Mouse (Mus musculus) cerebellum, adult 8-10 months (tissue): ENCODE measurements at regions not wholly inside any gene's neighbourhood (a gene's known extent, or its start where the extent isn't known, plus 50 kb on each side); places are given as distances from the start of the nearest gene placed in this dataset.
A peak's percentile ranks its signal among the peaks of the same experiment; 100 is the strongest.

Experiments used
- DNase-seq: peaks from one replicate; pipeline ENCODE4 v3.0.0; 2022

GRCm38 (mm10) chr16:49965528-49966250, 165.4 kb downstream of the Cd47 start:
- DNase-seq = no peak

DNA sequence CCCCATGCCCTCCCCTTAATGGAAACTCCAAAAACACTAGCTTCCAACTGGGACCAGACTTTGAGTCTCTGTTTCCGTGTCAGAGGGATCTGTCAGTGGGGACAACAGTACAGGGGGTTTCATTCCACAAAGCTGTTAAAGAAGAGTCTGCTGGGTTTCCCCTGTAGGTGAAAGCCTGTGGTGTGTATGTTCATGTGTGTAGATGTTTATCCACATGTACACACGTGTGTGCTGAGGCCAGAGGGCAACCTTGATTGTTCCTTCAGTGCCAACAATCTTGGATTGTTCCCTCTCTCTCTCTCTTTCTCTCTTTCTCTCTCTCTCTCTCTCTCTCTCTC, 165.9 kb downstream of the Cd47 start:
- no peak for DNase-seq

DNA sequence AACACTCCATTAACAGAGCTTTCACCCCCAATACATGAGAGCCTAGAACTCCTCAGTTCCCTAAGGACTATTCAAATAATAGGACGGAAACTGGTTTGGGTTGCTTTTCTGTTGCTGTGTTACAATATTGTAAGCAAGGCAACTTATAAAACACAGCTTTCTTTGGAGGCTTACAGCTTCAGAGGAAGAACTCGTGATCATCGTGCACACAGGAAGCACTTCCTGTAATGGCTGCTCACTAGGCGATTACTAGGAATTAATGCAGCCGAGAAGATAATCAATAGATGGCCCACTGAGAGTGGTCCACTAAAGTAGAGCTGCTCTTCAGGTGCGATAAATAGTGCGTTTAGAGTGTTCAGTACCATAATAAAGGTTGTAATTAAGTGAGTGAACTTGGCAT, 166.8 kb downstream of the Cd47 start:
- no peak for DNase-seq

DNA sequence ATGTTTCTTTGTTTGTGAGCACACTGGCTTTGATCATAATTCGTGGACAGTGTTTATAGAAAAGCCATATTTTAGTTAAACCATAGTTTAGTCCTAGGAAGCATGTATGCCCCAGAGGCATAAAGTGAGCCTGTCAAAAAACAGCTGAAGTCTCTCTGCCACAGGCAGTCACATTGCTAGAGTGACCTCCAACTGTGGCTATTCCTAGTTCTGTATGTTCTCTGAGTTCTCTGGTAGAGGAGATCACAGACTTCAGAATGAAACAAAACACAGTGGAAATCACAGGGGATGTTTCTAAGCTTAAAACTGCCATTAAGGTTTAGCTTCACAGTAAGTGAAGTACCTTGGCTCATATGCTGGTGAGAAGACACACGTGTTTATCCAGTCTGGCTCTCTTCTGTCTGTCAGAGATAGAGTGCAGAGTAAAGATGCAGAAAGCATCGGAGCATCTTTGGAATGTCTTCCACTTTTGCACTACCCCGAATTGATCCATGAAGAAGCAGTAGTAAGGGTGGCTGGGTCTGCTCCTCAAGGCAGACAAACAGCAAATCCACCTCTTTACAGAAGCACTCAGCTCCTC, 168.0 kb downstream of the Cd47 start:
- DNase-seq = no peak

DNA sequence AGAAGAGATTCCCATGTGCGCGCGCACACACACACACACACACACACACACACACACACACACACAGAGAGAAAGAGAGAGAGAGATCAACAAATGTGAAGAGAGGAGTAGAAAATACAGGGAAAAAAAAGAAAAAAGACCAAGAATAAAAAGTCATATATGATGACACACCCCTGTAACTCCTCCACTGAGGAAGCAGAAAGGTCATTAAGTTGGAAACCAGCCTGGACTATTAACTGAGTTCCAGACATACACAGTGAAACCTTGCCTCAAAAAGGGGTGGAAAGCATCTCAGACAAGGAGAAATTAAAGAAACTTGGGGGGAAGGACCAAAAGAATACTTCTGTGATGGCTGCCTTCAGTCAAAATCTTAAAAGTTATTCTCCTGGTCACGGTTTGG, 168.7 kb downstream of the Cd47 start:
- no peak for DNase-seq

DNA sequence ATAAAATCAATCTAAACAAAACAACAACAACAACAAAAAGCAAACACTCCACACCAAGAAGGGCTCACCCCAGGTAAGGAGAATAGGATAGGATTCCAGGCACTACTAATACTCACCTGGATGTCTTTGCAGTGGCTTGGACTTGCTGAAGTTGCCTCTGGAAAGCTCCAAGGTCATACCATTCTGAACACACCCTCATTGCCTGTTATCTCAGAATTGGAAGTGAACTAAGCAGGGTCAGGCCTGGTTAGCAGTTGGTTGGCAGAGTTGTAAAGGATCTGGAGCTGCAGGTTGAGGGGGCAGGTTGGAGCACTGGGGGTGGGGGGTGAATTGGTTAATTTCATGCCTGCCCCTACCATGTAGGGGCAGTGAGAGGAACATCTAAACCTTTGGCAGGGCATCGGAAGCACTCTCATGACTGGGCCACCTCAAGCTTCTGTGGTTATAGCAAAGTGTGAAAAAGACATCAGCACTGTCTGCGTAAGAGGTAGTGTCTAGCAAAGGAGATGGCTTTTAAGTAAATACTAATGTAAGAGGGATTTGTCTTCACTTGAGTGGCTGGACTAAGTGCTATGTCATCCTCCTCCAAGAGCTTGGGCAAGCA, 169.5 kb downstream of the Cd47 start:
- no peak for DNase-seq

DNA sequence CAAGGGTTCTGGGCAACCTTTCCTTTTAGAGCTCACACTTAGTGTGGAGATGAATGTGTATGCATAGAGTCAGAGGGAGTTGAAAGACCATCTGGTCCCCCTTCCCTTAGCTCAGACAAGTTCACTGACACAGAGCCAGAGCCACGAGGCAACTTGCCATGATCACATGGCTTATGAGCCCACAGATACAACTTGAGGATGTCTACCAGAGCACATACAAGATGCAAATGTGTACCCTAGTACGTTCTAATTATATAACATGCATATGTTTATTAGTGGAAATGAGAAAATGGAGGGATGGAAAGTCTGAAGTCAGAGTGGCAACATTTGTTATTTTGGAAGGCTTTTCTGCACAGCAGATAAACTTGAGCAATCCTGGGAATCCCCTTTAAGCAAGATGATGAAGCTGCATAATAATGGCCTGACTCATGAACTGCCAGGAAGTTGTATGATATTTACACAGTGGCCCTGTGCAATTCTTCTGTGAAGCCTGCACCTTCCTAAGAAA, 170.0 kb downstream of the Cd47 start:
- DNase-seq = no peak

DNA sequence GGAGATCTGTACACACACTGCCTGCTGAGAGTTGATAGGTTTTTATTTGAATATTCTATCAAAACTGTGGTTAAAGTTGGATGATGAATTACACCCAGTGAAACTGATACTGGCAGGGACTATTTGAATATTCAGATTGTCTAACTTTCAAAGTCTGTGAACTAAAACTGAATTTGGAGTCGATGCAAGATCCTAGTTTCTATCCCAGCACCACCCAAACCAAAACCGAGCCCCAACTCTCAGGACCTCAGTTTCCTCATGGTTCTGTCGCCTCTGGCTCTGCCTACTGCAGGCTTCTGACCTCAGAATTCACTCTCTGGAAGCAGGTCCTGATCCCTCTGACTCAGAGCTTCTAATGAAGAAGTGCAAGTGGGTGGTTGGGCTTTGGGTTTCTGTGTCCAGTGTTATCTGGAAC, 170.8 kb downstream of the Cd47 start:
- no peak for DNase-seq

GRCm38 (mm10) chr16:49977276-49977675, 176.9 kb downstream of the Cd47 start:
- DNase-seq = no peak

DNA sequence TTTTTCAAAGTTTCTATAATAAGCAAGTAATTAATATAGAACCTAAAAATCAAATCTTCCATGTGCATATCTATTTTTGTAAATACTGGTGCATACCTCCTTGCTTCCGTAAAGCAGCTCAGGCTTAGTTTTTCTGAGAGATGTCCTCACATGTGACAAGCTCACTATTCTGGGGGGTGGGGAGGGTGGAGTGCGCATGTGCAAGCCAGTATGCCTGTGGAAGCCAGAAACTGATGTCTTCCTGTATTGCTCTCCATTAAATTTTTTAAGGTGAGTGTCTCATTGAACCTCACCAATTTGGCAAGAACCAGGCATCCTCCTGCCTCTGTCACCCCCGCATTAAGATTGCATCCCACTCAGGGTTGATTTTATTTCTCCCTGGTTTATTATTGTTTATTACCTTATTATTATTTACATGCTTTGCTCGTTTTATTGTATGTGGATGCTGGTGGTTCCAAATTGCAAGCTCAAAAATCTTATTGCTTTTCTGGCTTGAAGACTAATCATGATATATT, 179.2 kb downstream of the Cd47 start:
- DNase-seq = no peak

DNA sequence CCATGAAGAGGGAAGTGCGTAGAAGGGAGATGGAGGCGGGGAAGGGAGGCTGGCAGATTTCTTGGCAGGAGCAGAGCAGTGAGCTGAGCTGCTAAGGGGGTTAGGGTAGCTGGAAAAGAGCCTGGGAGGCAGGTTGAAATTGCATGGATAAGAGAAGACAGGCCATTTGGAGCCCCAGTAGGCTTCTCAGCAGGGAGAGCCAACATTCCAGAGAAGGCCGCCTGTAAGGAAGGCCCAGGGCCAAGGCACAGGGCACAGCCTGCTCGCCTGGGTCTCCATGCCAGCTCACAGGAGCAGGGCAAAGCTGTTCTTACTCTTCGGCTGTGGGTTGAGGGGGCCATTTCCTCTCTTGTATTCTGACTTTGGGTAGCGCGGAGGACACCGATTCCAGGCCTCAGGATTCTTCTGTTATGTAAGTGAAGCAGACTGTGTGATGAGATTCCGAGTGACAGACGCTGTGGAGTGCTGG, 179.9 kb downstream of the Cd47 start:
- DNase-seq = peak; percentile 95

- peak; percentile 33 for DNase-seq
Measured at GRCm38 (mm10) chr16:49982180-49982579, 181.8 kb downstream of the Cd47 start.

- DNase-seq = no peak
Measured at GRCm38 (mm10) chr16:49985082-49986076, 185.0 kb downstream of the Cd47 start.

DNA sequence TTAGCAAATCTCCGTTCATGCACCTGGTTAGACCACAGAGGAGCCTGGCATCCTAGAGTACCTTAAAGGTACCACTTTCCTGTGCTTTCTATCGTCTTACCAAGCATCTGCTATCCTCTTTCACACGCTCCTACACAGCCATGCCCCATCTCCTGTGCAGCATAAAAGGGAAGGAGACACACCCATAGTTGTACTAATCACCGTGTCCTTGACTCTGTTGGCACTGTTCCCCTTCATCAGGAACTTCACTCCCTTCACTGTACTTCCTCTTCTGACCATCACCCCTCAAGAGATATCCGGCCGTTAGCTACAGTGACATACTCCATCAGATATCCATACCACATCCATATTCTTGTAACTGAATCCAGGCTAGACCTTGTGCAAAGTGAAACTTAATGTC, 186.6 kb downstream of the Cd47 start:
- DNase-seq = no peak

GRCm38 (mm10) chr16:49995822-49996221, 195.5 kb downstream of the Cd47 start:
- DNase-seq = no peak

DNA sequence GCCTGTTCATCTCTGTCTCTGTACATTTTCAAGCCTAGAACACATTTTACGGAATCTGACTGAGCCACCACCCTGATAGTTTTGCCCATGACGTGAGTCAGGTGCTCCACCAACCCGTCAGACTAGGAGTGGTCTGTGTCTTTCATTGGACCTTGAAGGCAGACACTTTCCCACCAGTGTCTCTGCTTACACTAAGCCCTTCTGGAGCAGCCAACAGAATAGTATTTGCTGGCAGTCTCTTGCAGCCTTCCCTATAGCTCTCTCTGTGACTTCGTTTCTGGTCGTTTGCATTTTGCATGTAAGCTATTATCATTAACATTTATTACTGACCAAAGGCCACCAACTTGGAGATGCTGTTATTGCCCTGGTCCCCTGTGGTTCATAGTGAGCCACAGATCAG, 196.3 kb downstream of the Cd47 start:
- DNase-seq = no peak

DNA sequence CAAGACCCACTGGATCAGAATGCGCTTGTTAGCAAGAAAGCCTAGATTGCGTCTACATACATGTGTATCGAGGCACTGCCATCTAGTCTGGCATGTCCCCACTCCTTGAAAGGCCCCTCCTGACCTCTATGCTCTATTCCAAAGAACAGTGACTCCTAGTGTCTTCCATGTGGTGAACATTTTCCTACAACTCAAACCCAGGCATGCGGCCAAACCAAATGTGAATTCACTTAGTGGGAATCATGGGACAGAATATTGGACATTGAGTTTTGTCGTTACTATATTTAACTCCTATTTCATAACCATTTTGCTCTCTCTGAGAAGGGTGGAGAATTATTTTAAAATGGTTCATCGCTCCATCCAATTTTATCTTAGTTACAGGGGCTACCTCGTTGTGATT, 196.7 kb downstream of the Cd47 start:
- DNase-seq = no peak

- DNase-seq = no peak
Measured at GRCm38 (mm10) chr16:50000805-50001204, 200.5 kb downstream of the Cd47 start.

- DNase-seq = no peak
Measured at GRCm38 (mm10) chr16:50001662-50002455, 201.5 kb downstream of the Cd47 start.

DNA sequence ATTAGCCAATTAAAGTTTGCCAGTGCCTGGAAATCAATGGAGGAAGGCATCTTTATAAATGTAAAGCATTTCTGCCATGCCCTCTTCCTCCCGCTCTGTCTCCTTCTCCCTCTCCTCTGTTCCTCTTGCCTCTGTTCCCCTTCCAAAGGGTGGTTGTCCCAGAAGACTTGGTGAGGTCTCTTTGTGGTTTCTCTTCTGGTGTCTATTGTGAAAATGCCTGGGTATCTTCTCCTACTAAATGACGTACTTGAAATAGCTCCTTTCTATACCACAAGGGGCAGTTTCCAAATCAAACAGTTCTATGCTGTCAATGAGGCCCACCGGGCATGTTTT, 202.1 kb downstream of the Cd47 start:
- DNase-seq = no peak

GRCm38 (mm10) chr16:50009046-50009445, 208.7 kb downstream of the Cd47 start:
- no peak for DNase-seq

DNA sequence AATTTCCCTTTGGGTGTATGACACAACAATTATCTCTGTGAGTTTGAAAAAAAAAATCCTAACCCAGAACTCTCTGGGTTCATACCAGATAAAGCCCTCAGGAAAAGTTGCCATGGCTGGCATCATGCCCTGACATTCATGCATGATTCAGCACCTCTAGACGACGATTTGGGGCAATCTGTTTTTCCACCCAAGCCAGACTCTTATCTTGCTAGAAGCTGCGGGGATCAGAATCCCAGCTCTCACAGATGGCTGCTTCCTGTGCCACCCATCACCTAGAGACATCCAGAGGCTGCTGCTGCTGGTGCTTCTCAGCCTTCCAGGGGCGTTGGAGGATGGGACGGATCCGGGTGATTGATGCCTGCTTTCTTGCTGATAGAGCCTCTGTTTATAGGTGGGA, 209.2 kb downstream of the Cd47 start:
- DNase-seq = peak; percentile 81
